Mouse (Mus musculus) forebrain, embryonic 11.5 days (tissue): Measurements from ENCODE around the gene Fam193b. TPM values are rescaled to one million over a fixed set of nuclear protein-coding genes. Genes with fewer than 3 reads are reported as not detected.

ENCODE experiments used
- ATAC-seq: fragments of 200-750 bp; cut with Nextera tagmentation; replicated peaks from 2 replicates; pipeline ENCODE4 v1.8.0; 2017; ENCODE audit warnings: moderate TSS enrichment; ENCODE audit not compliant: low FRiP score
- DNase-seq: peaks from one replicate; pipeline ENCODE4 v3.0.0-alpha.2; 2017; ENCODE audit warnings: low spot score
- H3K27ac ChIP-seq: fragments of 300-500 bp; sonication (generic); 2 replicates; pipeline ENCODE4 v1.5.1; 2014; ENCODE audit warnings: low read depth, low read length
- H3K27me3 ChIP-seq: fragments of 300-500 bp; sonication (generic); 2 replicates; pipeline ENCODE4 v1.6.1; 2014; ENCODE audit warnings: mild to moderate bottlenecking, low read length, mixed read lengths; ENCODE audit not compliant: control insufficient read depth, insufficient read depth
- H3K36me3 ChIP-seq: fragments of 300-500 bp; sonication (generic); 2 replicates; pipeline ENCODE4 v1.6.1; 2014; ENCODE audit warnings: mild to moderate bottlenecking, low read length, moderate library complexity, mixed read lengths; ENCODE audit not compliant: control insufficient read depth, insufficient read depth
- H3K4me1 ChIP-seq: fragments of 300-500 bp; sonication (generic); replicated peaks from 2 replicates; pipeline ENCODE4 v1.6.1; 2014; ENCODE audit warnings: low read length, mixed read lengths; ENCODE audit not compliant: control insufficient read depth, insufficient read depth
- H3K4me2 ChIP-seq: fragments of 300-500 bp; sonication (generic); 2 replicates; pipeline ENCODE4 v1.6.1; 2014; ENCODE audit warnings: low read depth, mild to moderate bottlenecking, low read length, moderate library complexity, mixed read lengths; ENCODE audit not compliant: severe bottlenecking
- H3K4me3 ChIP-seq: fragments of 300-500 bp; sonication (generic); 2 replicates; pipeline ENCODE4 v1.5.1; 2014; ENCODE audit warnings: low read depth, low read length
- H3K9ac ChIP-seq: fragments of 300-500 bp; sonication (generic); 2 replicates; pipeline ENCODE4 v1.6.1; 2014; ENCODE audit warnings: low read length
- H3K9me3 ChIP-seq: fragments of 300-500 bp; sonication (generic); 2 replicates; pipeline ENCODE4 v1.6.1; 2016; ENCODE audit warnings: low read length, mixed read lengths; ENCODE audit not compliant: control insufficient read depth
- WGBS: fragments of 180-500 bp; shearing (Covaris S2); extraction: QIAGEN DNeasy Blood & Tissue Kit; methylation state at CpG from one replicate; pipeline ENCODE4 v1.1.7; 2014; 5-methylcytosine and 5-hydroxymethylcytosine counted together
- polyA plus RNA-seq: library from polyadenylated mRNA; unstranded; fragments of >200 nt; fragmentation: Nextera tagmentation; extraction: Ambion mirVana; gene quantifications from 2 replicates; pipeline ENCODE4 v1.2.1, GENCODE M21; 2014

The Fam193b gene
- 55.8 and 58.0 TPM in 2 replicates for polyA plus RNA-seq

DNA sequence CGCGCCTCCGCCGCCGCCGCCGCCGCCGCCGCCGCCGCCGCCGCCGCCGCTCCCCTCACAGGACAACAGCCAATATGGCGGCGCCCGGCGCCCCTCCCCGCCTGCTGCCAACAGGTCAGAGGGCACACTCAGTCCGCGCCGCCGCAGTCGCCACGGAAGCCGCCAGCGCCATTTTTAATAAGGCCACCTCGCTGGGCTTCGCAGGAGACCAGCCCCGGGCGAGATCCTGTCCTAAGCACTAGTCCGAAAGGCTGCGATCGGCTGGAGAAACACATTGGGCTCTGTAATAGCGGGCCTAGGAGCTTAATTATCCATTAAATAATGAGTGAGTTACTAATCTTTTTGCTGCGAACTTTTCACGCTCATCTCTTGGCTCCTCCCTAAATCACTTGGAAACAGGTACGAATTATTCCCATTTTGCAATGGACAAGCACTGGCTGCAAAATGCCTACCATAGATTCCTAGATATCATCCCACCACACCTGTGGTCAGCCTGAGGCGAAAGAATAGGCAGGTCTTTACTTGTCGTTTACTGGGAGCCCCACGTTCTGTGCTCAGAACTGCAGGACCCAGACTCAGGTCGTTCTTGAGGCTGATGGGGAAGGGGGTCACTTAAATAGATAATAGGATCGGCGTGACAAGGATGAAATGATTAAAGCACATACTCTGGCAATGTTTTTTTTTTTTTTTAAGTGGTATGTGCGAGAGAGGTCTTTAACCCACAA lies at the start of gene Fam193b:
Fam193b (minus strand) TSS at position 94 of the 725 bp plus-strand sequence.
- H3K9ac ChIP-seq = peak within 1 kb of the TSS; percentile 98

DNA sequence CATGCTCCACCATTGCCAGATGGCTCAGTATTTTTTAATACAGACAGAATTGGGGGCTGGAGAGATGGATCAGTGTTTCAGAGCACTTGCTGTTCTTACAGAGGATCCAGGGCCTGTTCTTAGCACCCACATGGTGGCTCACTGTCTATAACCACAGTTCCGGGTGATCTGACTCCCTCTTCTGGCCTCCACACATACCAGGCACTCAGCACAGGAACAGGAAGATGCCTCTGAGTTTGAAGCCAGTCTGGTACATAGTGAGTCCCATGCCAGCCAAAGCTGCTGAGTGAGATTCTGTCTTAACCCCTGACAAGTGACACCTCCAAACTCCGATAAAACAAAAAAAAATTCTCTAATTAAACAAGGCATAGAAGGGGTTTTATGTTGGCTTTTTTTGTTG lies 49.4 kb upstream of the Fam193b start:
- Histone ChIP-seq H3K4me3 (no peak overlapping the region), H3K9ac (no peak overlapping the region), H3K9me3 (no peaks in the 10 kb centered on the region), H3K4me2 (no peak overlapping the region), H3K27ac (no peak overlapping the region), H3K36me3 (no peaks in the 10 kb centered on the region), H3K27me3 (no peaks in the 10 kb centered on the region), H3K4me1 (no peaks in the 10 kb centered on the region)
- WGBS = 88% methylated on average over 2 of the region's 2 CpGs
- ATAC-seq = no peak
- DNase-seq = no peak

More for the DNA sequence above, at the start of gene Fam193b:
- Histone ChIP-seq H3K4me2 (peak within 1 kb of the TSS; percentile 79), H3K27ac (peak within 1 kb of the TSS; percentile 81), H3K27me3 (no peaks in the 10 kb centered on the region), H3K36me3 (no peaks in the 10 kb centered on the region), H3K4me3 (peak within 1 kb of the TSS; percentile 99), H3K9me3 (no peaks in the 10 kb centered on the region), H3K4me1 (peaks cover 5% of the 10 kb centered on the region)
- whole genome bisulfite sequencing = 3% methylated on average over 47 of the region's 47 CpGs
- DNase-seq = peak; percentile 98
- peak; percentile 95 for ATAC-seq

DNA sequence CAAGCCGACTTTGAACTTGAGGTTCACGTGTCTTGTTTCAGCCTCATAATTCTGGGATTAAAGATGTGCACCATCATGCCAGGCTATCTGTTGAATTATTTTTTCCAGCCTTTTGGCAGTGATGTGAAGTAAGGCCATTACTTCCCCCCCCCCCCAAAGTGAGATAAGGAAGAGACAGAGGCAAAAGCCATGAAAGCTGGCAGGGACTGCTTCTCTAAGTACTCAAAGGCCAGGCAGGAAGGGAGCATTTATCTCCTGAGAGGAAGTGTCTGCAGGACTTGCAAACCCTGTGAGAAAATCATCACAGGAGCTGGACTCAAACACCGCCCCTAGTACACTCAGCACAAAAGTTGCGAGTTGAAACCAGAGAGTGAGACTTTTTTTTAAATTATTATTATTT lies 48.4 kb upstream of the Fam193b start:
- DNase-seq = no peak
- Histone ChIP-seq H3K4me3 (no peak overlapping the region), H3K27me3 (no peaks in the 10 kb centered on the region), H3K9ac (no peak overlapping the region), H3K4me1 (no peaks in the 10 kb centered on the region), H3K27ac (no peak overlapping the region), H3K36me3 (no peaks in the 10 kb centered on the region), H3K4me2 (no peak overlapping the region), H3K9me3 (no peaks in the 10 kb centered on the region)
- 96% methylated on average over 4 of the region's 4 CpGs for WGBS
- ATAC-seq = no peak

DNA sequence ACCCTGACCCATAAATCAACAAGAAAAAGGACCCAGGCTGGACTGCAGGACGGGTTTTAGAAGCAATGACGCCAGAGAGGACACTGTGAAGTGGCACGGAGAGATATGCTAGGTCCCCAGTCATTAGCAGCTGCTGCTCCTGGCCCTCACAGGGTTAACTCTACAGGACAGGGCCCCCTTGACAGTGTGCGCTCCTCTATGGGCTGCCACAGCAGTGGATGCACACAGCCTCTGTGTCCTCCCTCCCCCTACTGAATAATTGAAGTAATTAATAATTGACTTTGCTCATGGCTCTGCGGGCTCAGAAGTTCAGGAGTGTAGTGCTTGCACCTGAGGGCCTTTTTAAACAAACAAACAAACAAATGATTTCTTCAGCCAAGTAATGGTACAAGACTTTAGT lies 42.6 kb upstream of the Fam193b start:
- Histone ChIP-seq H3K9ac (no peak overlapping the region), H3K27ac (no peak overlapping the region), H3K27me3 (no peaks in the 10 kb centered on the region), H3K4me2 (no peak overlapping the region), H3K4me1 (no peaks in the 10 kb centered on the region), H3K36me3 (no peaks in the 10 kb centered on the region; the same call in 1 of the 2 replicates), H3K9me3 (no peaks in the 10 kb centered on the region), H3K4me3 (no peak overlapping the region)
- WGBS = 49% methylated on average over 5 of the region's 5 CpGs
- no peak for DNase-seq
- no peak for ATAC-seq

- Histone ChIP-seq H3K27ac (no peak overlapping the region), H3K36me3 (no peaks in the 10 kb centered on the region; the same call in 1 of the 2 replicates), H3K4me1 (no peaks in the 10 kb centered on the region), H3K9me3 (no peaks in the 10 kb centered on the region), H3K9ac (no peak overlapping the region), H3K27me3 (no peaks in the 10 kb centered on the region), H3K4me2 (no peak overlapping the region), H3K4me3 (no peak overlapping the region)
- ATAC-seq (no peak), DNase-seq (peak; percentile 8)
- 85% methylated on average over 7 of the region's 7 CpGs for WGBS
Observed at GRCm38 (mm10) chr13:55611996-55612395, 41.1 kb upstream of the Fam193b start.

- ATAC-seq = no peak
- Histone ChIP-seq H3K4me1 (no peaks in the 10 kb centered on the region), H3K27ac (no peak overlapping the region), H3K36me3 (no peaks in the 10 kb centered on the region; the same call in 1 of the 2 replicates), H3K9me3 (no peaks in the 10 kb centered on the region), H3K27me3 (no peaks in the 10 kb centered on the region), H3K4me3 (no peak overlapping the region), H3K9ac (no peak overlapping the region), H3K4me2 (no peak overlapping the region)
- DNase-seq = no peak
- WGBS = 88% methylated on average over 2 of the region's 2 CpGs
Observed at GRCm38 (mm10) chr13:55607624-55608006, 36.7 kb upstream of the Fam193b start.

DNA sequence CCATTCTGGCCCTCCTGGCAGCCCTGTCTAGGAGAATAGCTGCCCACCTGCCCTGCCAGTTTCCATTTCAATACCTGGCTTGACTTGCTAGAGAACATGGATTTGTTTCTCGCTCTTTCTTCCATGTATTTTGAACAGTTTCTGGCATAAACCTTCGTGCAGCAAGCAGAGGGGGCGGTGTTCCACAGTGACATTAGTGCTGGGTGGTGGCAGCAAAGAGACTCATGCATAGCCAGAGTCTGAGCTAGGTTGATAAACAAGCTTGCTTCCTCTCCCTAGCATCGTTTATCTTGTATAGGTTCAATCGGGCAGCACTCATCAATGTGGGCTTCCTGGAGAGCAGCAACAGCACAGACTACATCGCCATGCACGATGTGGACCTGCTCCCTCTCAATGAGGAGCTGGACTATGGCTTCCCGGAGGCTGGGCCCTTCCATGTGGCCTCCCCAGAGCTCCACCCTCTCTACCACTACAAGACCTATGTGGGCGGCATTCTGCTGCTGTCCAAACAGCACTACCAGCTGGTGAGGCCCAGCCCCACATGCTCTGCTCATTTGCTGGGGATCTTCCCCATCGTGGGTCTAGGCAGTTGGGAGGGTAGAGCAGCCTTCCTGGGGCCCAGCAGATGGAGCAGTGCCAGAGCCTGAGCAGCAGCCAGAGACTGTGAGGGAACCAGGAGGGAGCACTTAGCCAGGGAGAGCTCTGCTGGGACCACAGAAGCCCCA lies 36.1 kb upstream of the Fam193b start:
- no peak overlapping the region for H3K4me3 ChIP-seq
- H3K4me1 ChIP-seq = no peaks in the 10 kb centered on the region
- no peak overlapping the region for H3K9ac ChIP-seq
- H3K27me3 ChIP-seq = no peaks in the 10 kb centered on the region
- no peaks in the 10 kb centered on the region; the same call in 1 of the 2 replicates for H3K36me3 ChIP-seq
- 87% methylated on average over 10 of the region's 10 CpGs for WGBS
- no peaks in the 10 kb centered on the region for H3K9me3 ChIP-seq
- no peak overlapping the region for H3K27ac ChIP-seq
- DNase-seq (peak; percentile 28), ATAC-seq (no peak)
- H3K4me2 ChIP-seq = no peak overlapping the region

DNA sequence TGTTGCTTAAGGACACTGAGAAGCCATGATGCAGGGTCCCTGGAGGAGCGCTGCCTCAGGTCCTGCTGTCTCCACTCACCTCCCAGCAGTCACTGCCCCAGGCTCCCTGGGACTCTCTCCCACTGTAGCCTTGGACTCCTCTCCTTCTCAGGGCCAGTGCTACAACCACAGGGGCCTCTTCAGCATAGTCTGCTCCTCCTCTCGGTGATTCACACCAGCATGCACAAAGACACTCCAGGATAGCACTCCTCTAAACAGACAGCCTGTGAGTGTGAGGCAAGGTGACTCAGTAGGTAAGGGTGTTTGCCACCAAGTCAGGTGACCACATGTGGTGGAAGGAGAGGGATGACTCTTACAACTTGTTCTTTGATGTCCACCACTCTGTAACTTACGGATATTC lies 33.7 kb upstream of the Fam193b start:
- ATAC-seq (no peak), DNase-seq (no peak)
- 92% methylated on average over 3 of the region's 3 CpGs for WGBS
- Histone ChIP-seq H3K4me3 (no peak overlapping the region), H3K9ac (no peak overlapping the region), H3K27ac (no peak overlapping the region), H3K4me2 (no peak overlapping the region), H3K4me1 (peaks cover 2% of the 10 kb centered on the region; the same call in 1 of the 2 replicates), H3K27me3 (no peaks in the 10 kb centered on the region), H3K9me3 (no peaks in the 10 kb centered on the region), H3K36me3 (no peaks in the 10 kb centered on the region; the same call in 1 of the 2 replicates)
